Mouse (Mus musculus) frontal cortex, postnatal 36 days (tissue): ENCODE results near the gene Esrra.
"Not testable (repeated sequence)": the region's sequence is repeated elsewhere in the genome, so short reads cannot be mapped to it uniquely, and the experiment has no call there.

Experiments
- DNase-seq, 2 experiments: peaks; one replicate each; pipeline ENCODE4 v3.0.0; 2022; ENCODE audit warnings: low spot score in 2 of 2

The Esrra gene

DNA sequence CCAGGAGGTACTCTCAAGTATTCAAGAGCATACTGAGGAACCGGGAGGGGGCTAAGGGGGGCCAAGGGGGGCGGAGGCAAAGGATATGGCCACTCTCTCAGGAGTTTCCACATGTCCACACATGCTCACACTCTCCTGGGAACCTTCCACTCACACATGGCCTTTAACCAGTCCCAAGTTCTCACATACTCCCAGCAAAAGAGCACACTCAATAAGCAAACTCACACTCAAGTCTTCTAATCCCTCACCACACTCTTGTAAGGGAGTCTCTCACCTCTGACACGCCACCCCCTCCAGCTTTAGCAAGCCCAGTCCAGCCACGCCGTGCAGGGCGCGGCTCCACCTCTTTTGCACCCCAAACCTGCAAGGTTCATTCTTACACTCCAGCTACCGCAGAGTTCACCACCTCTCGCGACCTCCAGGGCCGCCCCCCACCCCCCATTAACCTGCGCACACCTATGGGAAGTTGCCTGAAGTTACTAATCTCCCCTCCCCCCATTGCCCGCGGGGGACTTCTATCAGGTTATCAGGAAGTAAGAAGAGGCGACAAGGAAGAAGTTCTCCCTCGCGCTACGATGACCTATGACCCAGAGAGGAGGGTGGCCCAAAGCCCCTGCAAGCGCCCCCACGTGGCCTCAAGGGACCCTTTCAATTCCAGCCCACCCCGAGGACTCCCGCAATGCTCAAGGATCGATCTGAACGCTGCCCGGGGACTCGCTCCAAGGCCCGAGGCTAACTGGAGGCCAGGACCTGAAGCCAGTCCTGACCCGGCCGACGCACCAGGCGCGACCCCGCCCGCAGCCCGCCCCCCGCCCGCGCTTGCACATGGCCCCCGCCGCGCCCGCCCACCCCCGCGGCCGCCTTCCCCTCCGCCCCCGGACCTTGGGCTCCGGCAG is 624 bp downstream of the Esrra start:
- no peak for DNase-seq

- no peak for DNase-seq
These were observed 1.5 kb downstream of the Esrra start for GRCm38 (mm10) chr19:6919876-6920740.

GRCm38 (mm10) chr19:6919431-6919830 is 2.2 kb downstream of the Esrra start:
- no peak for DNase-seq

DNA sequence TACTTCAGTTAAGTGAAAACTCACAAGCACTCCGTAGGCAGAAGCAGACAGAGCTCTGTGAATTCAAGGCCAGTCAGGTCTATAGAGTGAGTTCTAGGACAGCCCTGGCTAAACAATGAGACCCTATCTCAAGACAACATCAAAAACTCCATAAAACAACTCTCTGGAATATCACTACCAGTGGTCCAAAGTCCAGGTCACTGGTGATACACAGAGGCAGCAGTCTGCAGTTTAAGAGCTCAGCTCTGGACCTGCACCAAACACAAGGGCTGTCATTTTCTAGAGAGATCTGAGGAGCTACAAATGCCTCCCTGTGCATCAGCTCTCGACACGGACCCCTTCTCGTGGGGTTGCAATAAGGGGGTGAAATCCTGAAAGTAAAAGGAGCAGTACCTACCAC is 3.3 kb downstream of the Esrra start:
- DNase-seq: no peak

DNA sequence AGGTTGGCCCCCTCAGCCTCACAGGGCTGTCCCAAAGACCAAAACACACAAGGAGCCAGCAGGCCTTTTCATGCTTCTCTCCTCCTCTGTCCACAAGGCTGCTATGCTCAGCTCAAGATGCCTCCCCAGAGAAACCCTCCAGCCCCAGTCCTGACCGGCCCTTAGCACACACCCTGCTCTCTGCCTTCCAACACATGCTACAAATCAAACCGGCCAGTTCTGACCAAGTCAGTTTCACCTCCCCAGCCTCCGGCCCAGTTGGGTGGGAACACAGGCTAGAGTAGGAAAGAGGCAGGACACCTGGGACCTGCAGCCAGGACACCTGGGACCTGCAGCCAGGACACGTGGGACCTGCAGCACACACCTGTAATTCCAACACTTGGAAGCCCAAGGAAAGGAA is 5.1 kb downstream of the Esrra start:
- DNase-seq: no peak

GRCm38 (mm10) chr19:6915276-6915675 is 6.3 kb downstream of the Esrra start:
- no peak for DNase-seq

GRCm38 (mm10) chr19:6914540-6914939 is 7.1 kb downstream of the Esrra start:
- DNase-seq: no peak

GRCm38 (mm10) chr19:6913991-6914390 is 7.6 kb downstream of the Esrra start:
- DNase-seq: no peak

GRCm38 (mm10) chr19:6913036-6913435 is 8.6 kb downstream of the Esrra start:
- no peak for DNase-seq

DNA sequence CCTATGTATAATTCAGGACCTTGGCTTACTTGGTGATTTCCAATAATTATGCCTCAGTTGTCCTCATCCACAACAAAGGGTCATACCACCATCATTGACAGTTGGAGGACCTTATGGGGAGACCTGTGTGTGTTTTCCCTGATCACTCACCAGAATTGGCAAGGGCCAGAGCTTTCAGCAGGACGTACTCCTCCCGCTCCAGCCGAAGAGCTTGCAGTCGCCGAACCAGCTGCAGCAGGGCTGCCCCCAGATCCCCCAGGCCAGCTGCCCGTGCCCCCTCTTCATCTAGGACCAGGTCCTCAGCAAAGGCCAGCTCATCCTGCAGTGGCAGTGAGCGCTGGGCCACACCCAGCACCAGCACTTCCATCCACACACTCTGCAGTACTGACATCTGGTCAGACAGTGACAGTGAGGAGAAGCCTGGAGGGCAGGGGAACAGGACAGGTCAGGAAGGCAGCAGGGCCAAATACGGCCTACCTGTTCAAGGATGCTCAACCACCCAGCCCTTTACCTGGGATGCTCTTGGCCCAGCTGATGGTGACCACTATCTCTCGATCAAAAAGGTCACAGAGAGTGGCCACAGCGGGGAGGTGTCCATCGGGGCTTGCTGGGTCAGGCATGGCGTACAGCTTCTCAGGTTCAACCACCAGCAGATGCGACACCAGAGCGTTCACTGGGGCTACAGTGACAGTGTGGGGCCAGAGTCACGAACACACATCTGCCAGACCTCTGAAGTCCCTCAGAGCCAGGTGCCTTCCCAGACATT is 9.2 kb downstream of the Esrra start:
- no peak for DNase-seq

DNA sequence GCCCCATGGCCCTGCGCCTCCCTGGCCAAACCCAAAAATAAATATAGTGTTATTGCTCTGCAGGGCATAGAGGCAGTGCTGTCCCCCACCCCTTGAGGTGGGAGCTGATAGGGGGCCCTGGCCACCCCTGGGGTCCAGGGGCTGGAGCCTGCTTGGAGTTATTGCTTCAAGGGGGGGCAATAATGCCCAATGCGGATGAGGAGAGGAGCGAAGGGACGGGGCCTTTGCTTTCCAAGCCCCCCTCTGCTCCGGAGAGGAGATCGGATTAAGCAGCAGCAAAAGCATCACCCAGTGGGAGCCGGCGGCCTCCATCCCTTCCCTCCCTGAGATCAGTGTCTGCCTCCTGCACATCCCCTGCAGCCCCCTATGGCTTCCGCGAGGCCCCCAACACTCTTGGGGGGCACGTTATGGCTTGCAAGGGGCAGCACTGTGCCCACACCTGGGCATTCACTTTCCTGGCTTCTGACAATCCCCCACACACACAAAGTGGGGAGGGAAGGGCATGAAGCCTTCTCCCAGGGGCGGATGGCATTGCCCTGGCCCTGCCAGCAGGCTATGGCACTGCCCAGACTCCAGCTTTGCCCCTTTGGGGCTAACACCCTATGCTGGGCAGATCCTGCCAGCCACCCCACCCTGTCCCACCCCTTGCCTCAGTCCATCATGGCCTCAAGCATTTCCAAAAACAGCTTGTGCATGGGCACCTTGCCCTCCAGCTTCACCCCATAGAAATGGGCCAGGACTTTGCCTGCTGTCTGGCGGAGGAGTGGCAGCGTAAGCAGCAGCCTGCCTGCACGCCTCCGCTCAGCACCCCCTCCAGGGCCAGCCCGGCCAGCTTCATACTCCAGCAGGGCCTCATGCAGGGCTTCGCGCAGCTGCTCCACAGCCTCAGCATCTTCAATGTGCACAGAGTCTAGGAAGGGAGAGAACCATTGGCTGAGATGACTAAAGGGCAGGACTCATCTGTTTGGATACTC is 10.2 kb downstream of the Esrra start:
- no peak for DNase-seq

DNA sequence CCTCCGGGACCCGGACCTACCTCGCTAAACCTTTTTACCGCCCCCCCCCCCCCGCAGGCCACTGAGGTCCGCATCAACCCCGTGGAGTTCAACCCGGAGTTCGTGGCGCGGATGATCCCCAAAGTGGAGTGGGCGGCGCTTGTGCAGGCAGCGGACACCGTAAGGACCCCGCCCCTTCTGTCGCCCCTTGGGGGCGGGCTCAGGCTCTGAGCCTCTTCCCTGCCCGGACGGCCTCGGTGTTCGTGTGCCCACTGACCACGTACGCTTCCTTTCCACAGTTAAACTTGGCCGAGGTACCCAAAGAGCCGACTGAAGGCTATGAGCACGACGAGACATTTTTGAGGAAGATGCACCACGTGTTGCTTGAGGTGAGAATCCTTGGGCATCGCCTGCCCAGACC is 11.3 kb downstream of the Esrra start:
- not testable (repeated sequence) for DNase-seq

GRCm38 (mm10) chr19:6909507-6910289 is 11.9 kb downstream of the Esrra start, which contains the start of the genes Trmt112 and Prdx5:
Trmt112 (plus strand) TSS chr19:6909698.
Prdx5 (minus strand) TSS chr19:6910106.
- peak; percentile 91 to 94 for DNase-seq

GRCm38 (mm10) chr19:6909021-6909420 is 12.6 kb downstream of the Esrra start:
- no peak for DNase-seq

DNA sequence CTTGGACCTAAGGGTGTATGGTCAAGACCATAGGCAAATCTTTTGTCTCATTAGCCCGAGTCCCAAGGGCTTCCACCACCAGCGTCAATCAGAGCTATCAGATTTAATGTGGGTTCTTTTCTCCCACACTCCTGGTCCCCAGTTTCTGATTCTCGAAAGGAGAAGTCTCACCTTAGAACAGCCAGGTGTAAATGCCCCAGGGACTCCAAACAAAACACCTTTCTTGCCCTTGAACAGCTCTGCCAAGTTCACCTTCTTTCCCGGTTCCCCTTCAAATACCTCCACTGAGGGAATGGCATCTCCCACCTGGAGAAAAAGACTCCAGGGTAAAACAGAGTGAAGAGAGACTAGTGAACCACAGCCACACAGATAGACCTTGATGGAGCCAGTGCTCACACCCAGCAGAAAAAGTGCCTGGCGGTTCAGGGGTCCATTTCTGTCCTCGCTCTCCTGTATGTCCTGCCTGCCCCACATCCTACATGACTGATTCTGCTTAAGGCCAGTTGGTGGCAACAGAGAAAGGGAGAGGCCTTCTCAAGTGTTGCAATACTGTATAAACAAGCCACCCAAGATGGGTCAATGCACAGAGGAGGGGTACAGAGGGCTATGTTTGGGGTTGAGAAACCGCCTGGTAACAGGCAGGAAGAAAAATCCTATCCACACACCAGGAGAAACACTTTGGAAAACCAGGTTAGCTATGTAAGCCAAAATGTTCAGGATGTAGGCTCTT is 13.6 kb downstream of the Esrra start:
- DNase-seq: no peak

DNA sequence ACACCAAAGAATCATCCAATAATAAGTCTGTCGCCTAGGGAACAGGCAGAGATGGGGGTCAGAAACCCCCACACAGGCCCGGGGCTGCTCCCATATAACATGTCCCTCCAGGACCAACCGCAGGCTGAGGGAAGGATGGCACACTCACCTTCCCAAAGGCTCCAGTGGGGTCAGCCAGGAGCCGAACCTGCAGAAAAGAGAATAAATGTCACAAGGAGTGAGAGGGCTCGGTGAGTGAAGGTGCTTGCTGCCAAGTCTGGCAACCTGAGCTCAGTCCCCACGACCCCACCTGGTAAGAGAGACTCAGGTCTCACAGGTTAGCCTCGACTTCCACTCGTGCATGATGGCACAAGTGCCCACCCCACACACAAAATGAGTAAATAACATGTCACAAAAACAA is 14.5 kb downstream of the Esrra start:
- DNase-seq: no peak

GRCm38 (mm10) chr19:6906199-6906598 is 15.4 kb downstream of the Esrra start:
- no peak for DNase-seq

DNA sequence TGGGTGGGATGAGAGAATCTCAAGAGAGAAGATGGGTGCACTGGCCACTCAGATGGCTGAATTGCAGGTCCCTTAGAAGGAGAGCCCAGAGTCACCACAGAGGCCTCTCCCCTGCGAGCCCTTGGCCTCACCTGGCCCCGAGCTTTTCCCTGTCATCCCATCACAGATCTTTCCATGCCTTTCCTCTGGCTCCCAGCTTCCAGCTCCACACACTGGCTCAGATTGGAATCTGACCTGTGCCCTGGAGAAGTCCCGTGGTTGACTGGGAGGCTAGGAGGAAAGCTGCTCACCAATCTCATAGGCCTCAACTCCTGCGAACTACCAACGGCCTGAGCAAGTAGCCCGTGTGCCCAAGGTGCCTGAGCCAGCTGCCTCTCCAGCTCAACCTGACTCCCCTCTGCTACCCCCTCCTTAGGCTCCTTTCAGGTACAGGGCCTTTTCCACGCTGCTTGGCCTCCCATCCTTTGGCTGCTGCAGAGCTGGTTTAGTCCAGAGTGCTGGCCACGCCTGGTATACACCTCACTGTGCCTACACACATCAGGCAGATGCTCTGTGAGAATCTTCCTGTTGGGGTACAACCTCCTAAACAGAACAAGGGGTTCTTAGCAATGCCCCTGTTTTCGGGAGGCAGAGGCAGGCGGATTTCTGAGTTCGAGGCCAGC is 16.0 kb downstream of the Esrra start:
- DNase-seq: no peak

DNA sequence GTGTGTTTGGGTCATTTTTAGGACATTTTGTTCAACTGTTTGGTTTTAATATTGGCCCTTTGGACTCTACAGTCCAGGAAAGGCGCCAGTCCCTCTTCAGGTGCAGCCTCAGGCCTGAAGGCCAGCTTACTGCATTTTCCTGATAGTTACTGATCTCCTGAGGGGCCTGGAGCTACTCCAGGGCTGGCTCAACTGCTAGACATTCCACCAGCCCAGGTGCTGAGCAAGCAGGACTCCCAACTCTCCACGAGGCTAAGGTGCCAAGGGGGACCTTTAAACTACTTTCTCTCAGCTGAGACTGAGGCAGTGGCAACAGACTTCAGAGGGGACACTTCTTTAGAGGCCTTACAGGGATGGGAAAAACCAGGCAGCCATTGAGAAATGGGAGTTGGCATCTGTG is 16.8 kb downstream of the Esrra start:
- DNase-seq: no peak
